Mouse (Mus musculus): ENCODE results near the gene Strbp.

Gene Strbp

DNA sequence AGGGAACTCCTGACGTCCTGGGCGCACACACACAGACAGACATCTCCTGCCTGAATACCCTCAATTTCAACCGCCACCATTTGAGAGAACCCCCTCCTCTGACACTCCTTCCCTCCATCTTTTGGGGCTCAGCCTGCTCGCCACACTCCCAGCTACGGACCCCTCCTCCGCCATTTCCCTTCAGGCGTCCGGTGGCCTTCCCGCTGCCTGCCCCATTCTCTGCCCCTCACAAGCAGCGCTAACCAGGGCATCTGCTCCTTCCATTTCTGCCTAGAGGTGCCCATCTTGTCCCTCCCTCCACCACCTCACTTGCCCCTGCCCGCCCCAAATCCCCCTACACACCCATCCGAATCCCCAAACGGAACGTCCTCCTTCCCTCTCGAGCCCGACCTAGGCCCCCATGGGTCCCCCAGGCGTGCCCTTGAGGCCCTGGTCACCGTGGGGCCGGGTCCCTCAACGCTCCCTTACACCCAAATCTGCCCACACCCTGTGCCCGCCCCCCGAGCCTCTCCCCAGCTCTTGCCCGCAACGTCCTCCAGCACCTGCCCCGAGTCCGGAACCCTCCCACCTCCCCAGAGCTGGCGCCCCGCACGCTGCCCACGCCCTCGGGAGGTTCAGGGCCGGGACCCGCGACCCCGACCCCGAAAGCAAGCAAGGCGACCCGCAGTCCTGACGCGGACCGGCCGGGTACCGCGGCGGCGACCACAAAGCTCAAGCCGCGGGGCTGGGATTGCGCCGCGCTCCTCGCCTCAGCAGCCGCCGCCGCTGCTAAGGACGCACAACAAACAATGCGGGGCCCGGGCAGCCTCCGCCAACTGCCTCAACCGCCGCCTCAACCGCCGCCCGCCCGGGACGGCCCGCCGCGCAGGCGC lies 1.1 kb downstream of the Strbp start:
- peak; percentile 29 to 54 for DNase-seq

DNA sequence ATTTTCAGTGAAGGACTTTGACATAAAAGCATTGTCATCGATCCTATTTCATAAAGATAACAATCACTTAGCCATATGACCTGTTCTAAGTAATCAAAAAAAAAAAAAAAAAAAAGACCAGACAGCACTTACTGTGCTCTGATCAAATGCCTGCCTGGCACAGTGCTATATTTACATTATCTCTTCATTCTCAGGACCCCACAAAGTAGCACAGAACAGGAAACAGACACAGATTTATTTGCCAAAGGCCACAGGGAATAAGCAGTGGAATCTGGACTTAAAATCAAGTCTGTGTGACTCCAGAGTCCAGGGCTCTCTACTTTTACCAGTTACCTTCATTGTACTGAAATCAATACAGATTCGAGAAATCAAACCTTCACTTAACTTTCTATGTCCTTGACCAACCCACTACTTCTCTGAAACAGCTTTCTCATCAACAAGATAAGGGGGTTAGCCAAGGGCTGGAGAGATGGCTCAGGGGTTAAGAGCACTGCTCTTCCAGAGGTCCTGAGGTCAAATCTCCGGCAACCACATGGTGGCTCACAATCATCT lies 14.5 kb downstream of the Strbp start:
- no peak for DNase-seq

DNA sequence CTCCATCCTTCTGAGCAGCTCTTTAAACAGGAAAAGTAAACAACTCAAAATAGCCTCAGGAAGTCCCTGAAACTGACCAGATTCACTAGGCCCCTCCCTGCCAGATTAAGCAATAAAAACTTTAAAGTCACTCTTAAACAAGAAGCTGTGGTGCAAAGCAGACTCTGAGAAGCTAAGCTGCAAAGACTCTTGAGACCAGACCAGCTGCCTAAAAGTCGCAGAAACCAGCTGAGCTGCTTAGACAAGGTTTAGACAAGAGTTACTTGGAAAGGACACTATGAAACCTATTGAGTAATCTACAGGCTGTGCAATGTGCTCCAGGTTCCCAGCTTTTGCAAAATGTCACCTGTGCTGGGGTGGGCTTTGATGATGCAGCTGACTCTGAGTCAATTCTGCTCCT lies 16.6 kb downstream of the Strbp start:
- no peak for DNase-seq

GRCm38 (mm10) chr2:37684864-37685263 lies 18.8 kb downstream of the Strbp start:
- DNase-seq, result no peak

DNA sequence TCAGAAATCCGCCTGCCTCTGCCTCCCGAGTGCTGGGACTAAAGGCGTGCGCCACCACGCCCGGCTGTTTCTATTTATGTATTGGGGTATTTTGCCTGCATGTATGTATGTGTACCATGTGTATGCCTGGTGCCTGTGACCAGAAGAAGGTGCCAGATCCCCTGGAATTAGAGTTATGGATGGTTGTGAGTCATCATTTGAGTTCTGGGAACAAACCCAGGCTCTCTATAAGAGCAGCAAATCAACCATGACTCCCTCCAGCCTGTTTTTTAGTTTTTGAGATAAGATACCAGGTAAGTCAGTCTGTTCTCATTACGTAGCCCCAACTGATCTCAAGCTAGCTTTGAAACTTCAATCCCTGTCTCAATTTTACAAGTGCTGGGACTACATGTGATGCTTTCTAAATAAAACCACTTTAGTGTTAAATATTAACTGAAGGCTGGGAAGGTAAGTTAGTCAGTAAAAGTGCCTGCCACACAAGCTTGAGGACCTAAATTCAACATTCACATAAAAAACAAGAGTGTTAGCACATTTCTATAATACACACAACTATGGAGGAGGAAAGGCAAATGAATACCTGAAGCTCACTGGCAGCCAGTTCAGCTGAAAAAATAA lies 21.4 kb downstream of the Strbp start:
- no peak for DNase-seq

DNA sequence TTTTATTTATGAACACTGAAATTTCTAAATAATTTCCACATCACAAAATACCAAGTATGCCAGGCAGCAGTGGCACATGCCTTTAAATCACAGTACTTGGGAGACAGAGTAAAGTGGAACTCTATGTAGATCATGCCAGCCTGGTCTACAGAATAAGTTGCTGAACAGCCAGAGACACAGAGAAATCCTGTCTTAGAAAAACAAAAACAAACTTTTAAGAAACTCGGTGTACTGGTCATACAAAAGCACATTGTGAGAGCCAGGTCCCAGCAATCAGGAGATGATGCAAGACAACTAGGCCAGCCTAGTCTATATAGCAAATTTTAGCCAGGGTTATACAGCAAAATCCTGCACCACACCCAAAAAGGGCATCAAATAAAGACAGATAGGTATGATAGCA lies 52.6 kb downstream of the Strbp start:
- no peak for DNase-seq

GRCm38 (mm10) chr2:37649590-37649989 lies 54.1 kb downstream of the Strbp start:
- no peak for DNase-seq

- no peak for DNase-seq
Observed at GRCm38 (mm10) chr2:37648966-37649365, 54.7 kb downstream of the Strbp start.

DNA sequence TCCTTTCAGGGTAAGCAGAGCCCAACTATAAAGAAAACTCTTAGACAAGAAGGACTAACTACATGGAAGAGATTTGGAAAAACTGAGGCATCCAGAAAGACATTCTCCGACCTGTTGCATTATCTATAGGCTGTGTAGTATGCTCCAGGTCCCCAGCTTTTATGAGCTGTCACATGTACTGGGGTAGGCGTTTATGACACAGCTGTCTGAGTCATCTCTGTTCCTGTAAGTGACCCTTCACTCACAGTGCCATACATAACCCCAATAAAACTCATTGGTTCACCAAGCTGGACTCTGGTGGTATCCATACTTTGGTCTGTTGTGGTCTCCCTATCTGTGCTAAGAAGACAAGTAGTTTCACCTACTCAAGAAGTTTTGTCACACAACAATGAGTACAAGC lies 80.3 kb downstream of the Strbp start:
- no peak for DNase-seq

DNA sequence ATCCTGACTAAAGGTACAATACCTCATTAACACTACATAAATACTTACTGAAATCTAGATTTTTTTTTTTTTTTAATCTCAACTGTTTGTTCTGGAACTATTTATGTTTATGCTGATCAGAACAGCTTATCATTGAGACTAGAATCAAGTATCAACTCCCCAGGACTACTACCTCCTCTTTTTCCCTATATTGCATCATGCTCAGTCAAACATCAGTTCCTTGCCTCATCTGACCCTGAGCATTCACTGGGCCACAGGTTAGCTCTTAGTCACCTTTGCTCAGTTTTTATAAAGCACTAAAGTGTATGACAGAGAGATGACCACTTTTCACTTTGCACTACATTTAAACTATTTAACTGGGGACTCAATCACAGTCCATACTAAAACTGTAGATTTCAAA lies 115.7 kb downstream of the Strbp start:
- no peak for DNase-seq

DNA sequence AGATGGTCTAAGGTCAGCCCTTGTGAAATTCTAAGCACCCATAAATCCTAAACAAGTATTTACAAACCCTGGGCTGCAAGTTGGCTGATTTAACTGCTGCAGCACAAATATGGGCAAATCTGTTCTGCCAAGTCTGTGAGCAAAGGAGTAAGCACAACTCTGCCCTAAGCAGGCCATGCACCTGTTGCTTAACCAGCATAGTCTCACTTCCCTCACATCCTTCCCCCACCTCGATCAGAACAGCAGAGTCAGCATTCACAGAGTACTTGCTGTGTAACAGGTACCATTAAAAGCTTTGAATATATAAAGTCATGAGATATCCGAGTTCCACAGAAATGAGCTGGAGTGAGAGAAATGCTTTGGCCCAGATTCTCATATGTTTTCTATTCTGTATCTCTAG lies 125.5 kb downstream of the Strbp start:
- DNase-seq, result no peak

DNA sequence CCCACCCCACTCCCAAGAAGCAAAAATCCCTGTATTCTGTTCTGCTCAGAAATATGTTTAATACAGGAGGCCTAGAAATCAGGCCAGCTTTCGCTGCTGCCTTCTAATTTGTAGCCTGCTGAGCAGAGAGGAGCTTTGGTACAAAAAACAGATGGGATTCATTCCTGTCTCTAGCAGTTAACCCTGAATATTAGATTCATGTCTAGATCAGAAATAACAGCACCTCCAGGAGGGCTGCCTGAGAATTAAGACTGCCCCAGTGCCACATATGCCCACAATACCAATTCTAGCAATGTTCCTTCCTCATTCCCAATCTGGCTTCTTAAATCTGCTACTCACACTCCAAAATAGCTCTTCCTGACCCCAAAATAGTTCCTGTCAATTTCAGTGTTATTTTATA lies 127.0 kb downstream of the Strbp start:
- no peak for DNase-seq

GRCm38 (mm10) chr2:37572141-37572540 lies 131.5 kb downstream of the Strbp start:
- no peak for DNase-seq

GRCm38 (mm10) chr2:37570703-37571102 lies 133.0 kb downstream of the Strbp start:
- no peak for DNase-seq

DNA sequence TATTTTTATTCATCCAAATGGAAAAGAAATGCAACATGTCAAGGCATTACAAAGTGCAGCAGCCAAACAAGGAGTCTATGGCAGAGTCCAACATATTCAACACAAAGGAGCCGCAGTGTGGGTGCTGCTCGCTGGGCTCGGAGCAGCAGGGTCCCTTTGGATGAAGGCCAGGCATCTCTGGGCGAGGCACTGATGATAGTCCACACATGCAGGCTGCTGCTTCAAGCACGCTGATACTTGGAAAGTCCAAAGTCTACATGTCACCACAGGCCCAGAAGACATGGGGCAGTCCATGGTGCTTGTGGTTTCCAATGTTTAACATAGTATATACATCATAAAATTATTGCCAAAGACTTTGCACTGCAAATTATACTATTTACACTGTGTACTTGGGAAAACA lies 133.8 kb downstream of the Strbp start:
- DNase-seq, result peak; percentile 22 to 61

DNA sequence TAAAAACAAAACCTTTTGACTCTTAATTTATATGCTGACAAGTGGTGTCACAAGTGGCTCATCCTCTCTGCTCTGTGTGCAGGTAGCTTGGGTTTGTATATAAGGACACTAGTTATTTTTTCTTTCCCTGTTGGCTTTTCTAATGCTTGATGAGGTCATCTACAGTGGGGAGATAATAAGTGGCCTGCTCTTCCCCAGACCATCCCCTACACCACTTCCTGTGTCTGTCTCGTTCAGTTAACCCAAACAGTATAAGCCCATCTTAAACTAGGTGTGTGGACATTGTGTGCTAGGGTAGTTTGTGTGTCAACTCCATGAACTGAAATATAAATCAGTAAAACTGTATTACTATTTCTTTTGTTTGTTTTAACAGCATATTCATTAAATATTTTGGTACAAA lies 137.6 kb downstream of the Strbp start:
- DNase-seq, result no peak

GRCm38 (mm10) chr2:37565579-37565978 lies 138.1 kb downstream of the Strbp start:
- DNase-seq, result no peak

DNA sequence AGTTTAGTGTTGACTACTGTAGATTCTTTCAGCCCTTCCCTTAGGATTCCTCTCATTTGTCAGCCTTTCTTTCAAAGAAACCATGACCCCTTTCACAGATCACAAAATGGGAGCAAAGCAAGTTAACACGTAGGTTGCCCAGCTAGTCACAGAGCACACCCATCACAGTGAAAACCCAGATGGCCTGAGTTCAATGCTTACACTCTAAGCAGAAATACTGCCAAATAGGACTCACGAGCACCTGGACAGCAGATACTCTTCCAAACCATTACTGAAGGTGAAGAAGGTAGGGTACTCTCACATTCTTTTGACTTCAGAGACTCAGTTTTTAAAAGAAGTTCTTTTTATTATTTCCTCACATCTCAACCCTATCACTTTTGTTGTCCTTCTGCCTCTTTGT lies 147.3 kb downstream of the Strbp start:
- DNase-seq, result no peak

DNA sequence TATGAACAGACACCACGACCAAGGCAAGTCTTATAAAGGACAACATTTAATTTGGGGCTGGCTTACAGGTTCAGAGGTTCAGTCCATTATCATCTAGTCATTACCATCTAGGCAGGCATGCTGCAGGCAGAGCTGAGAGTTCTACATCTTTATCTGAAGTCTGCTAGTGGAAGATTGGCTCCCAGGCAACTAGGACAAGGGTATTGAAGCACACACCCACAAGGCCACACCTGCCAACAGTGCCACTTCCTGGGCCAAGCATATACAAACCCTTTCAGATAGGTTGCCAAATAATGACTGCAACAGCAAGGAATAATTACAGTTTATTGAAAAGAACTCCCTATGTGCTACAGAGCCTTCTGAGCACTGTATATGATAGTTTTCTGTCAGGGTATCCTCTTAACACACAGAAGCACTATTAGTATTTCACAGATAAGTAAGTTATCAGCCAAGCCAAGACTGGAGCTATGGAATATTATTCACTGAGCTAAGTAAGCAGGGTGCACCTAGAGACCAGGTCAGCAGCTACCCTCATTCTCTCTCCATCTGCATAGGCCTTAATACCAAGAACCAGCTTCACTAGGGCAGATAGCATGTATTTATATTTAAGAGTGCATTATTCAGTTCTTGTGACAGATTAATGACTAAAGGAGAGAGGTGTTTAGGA lies 154.2 kb downstream of the Strbp start:
- no peak for DNase-seq

GRCm38 (mm10) chr2:37531639-37532038 lies 172.0 kb downstream of the Strbp start:
- DNase-seq, result no peak

- no peak for DNase-seq
Observed at GRCm38 (mm10) chr2:37530766-37531165, 172.9 kb downstream of the Strbp start.

DNA sequence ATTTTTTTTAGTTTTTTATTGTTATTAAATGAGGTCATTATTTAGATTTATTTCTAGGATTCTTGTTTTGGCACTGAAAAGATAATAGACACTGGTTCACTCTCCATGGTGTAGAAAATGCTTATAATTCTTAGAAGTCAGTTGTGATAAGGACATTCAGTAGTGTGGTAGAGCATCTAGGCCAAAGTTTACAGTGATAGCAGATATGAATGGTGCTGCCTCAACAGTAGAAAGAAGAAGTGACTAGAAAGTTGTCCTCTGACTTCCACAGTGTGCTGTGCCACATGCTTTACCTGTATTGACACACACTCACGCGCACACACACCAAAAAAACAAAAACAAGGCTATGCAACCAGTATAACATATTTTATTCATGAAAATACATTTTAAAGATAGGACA lies 174.3 kb downstream of the Strbp start:
- no peak for DNase-seq

GRCm38 (mm10) chr2:37527587-37527986 lies 176.1 kb downstream of the Strbp start:
- DNase-seq, result no peak

- DNase-seq, result no peak
Observed at GRCm38 (mm10) chr2:37519286-37519640, 184.4 kb downstream of the Strbp start.
